Mouse (Mus musculus): ENCODE results near the gene Tpd52l2.

Tpd52l2 gene

DNA sequence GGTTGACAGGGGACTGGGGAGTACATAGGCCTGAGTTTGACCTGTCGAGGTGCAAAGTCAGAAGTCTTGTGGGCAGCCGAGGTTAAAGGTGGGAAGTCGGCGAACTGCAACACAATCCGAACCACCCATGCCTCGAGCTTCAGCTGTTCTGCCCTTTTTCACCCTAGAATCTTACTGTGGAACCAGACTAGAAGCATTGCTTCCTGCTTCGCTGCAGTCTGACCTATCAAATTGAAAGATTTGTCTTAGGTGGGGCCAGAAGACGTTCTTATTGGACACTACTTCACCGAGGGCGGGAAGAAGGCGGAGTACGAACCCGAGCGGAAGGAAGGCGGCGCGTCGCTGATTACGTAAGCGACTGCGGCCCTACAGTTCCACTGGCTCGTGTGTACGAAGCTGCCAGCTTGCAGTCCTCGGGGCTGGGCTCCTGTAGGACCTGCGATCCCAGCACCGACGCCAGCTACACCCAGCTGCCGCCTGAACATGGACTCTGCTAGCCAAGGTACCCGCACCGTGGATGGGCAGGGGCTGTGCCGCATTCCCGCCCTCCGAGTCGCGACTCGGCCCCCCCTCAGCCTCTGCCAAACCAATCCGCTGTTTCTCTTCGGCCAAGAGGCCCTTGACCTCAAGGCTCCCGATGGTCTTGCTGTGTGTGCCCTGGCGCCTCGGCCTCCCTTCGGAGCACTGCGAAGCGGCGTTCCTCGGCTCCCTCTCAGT is at the start of gene Tpd52l2:
Tpd52l2 (plus strand) TSS at position 312 of the 717 bp plus-strand sequence.
- in situ Hi-C loops (cut with MboI; ENCODE audit: unreplicated experiment in 2 of 2), result loop anchor here in 1 of 2 experiments (25.0 kb wide), 1 partner anchor 785 kb away; the partner anchor contains the start of genes Dido1 and Gid8

- in situ Hi-C loops (cut with MboI; ENCODE audit: unreplicated experiment in 2 of 2), result no loop called here
Measured at GRCm38 (mm10) chr2:181452181-181452580, 44.8 kb upstream of the Tpd52l2 start.

GRCm38 (mm10) chr2:181453274-181453673 is 43.7 kb upstream of the Tpd52l2 start:
- in situ Hi-C loops (cut with MboI; ENCODE audit: unreplicated experiment in 2 of 2), result no loop called here

GRCm38 (mm10) chr2:181455899-181456298 is 41.0 kb upstream of the Tpd52l2 start:
- in situ Hi-C loops (cut with MboI; ENCODE audit: unreplicated experiment in 2 of 2), result no loop called here

- in situ Hi-C loops (cut with MboI; ENCODE audit: unreplicated experiment in 2 of 2), result no loop called here
Measured at GRCm38 (mm10) chr2:181457831-181458230, 39.1 kb upstream of the Tpd52l2 start.

DNA sequence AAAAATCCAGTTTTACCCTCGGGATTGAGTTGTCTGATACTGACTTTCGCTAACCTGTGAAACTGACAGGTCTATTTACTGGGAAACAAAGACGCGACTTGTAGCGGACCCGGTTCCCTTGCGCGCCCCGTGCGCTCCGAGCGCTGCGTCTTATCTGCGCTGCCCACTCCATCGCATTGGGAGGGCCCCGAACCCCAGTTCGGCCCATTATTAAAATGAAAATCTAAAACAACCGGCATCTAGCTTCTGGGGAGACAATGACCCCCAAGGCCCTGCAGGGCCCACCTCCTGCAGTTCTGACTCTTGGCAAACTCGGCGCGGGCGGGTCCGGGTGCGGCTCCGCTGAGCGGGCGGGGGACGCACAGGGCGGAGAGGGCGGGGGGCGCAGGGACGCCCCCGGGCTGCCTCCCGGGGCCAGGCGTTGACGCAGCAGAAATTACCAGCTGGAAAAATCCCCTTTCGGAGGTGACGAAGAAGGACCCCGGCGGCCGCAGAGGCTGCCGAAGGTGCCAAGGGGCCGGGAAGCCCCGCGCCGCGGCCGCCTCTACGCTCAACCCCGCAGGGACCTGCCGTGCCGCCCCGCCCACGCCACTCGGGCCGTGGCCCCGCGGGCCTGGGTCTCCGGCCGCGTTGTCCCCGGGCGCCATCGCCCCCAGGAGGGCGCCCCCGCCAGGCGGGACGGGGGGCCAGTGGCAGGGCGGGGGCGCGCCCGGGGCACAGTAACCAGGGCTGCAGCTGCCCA is 38.4 kb upstream of the Tpd52l2 start:
- in situ Hi-C loops (cut with MboI; ENCODE audit: unreplicated experiment in 2 of 2), result no loop called here

DNA sequence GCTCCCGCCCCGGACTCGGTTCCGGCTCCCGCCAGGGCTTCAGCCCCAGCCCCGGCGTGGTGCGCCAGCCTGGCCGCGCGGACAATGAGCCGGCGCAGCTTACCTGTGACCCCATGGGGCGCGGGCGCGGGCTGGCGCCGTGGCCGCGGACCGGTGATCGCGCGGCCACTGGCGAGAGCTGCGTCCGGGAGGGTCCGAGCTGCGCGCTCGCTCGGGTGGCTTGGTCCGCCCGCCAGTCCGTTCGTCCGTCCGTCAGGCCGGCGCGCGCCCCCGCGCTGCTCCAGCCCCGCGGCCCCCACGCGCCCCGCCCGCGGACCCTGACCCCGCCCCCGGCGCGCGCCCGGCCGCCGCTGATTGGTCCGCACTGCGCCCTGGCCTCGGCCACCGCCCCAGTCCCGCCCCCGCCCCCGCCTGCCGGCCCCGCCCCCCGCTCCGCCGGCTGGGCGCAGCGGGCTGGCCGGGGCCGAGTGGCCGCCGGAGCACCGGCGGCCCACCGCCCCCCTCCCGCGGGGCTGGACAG is 37.7 kb upstream of the Tpd52l2 start, which contains the start of gene Zbtb46:
Zbtb46 (minus strand) TSS at position 274 of the 520 bp plus-strand sequence.
- in situ Hi-C loops (cut with MboI; ENCODE audit: unreplicated experiment in 2 of 2), result no loop called here

DNA sequence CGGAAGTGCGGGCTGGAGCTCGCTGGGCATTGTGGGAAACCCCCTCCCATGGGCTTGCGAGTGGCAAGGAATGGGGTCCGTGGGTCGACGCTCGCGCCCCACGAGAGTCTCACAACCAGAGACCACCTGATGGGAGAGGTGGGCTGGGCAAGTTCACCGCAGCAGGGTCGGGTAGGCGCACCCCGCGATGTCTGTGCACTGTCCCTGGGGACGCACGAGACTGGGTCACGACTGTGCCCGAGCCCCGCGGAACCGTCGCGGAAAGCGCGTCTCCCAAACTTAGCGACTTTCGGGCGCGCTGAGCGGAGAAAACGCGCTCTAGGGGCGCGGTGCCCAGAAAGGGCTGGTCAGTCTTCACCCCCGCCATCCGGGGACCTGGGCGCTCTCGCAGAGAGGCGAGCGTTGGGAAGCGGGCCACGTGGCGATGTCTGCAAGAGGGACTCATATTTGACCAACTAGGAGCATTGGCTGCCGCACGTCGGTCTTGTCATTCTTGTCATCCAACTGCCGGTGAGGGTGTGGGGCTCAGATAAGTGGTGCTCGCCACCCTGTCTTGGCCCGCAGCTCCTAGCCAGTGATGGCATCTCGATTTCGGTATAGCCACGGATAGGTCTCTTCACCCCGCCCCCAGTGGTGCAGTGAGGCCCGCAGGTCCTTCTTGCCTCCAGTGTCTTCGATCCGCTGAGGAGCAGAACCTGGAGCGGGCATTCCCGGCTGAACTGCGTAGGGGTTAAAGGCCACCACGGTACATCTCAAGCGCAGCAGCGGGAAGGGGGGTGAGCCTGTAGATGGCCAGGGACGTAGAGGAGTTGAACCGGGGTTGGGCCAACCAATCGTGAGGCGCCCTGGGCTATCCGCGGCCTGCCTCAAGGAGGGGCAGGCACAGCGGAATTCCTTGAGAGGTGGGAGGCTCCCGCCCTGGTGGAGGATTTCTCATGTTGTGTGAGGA is 37.0 kb upstream of the Tpd52l2 start:
- in situ Hi-C loops (cut with MboI; ENCODE audit: unreplicated experiment in 2 of 2), result no loop called here

- in situ Hi-C loops (cut with MboI; ENCODE audit: unreplicated experiment in 2 of 2), result no loop called here
Measured at GRCm38 (mm10) chr2:181461536-181462100, 35.3 kb upstream of the Tpd52l2 start.

DNA sequence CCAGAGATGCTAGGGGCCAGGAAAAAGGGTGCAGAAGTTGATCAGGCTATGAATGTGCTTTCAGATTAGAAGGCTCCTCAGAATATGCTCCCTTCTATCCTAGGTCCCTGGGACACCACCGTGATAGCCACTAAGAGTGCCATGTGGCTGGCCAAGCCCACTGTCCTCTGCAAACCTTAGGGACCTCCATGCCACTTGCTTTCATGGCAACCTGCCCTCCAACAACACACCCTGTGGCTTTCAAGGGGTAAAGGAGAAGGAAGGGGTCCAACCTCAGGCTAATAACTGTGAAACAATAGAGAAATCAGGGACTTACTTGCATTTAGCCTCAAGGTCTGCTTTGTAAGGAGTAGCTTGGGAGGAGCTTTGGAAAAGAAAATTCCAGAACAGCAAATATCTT is 34.3 kb upstream of the Tpd52l2 start:
- in situ Hi-C loops (cut with MboI; ENCODE audit: unreplicated experiment in 2 of 2), result no loop called here

DNA sequence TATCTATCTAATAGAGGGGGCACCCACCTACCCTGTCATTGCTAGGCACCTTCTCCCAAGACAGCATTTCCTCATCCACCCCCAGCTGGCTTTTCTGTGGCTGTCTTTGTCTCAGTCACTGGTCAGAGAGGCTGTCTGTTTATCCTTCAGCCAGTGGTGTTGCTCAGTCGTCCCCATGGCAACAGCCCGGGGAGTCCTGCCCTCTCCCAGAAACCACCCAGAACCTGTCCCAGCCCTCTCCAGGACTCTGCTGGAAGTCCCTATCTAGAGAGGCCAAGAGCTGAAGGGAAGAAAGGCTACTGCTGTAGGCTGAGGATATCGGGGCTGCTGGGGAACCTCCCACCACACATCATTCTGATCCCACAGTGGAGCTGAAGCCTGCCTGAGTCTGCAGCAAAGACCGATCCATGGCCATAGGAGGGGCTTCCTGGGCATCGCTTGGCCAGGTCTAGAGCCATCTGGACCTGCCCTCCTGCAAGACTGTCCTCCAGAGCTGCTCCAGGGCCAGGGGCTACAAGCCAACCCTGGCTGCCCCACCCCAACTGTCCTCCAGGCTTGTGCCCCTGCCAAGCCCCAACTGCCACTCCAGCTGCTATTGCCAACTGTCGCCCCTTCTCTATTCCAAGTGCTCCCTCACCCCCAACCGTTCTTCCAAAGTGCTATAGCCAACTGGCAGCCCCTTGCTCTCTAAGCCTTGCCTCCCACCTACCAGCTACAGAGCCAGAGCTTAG is 33.8 kb upstream of the Tpd52l2 start:
- in situ Hi-C loops (cut with MboI; ENCODE audit: unreplicated experiment in 2 of 2), result no loop called here

- in situ Hi-C loops (cut with MboI; ENCODE audit: unreplicated experiment in 2 of 2), result no loop called here
Measured at GRCm38 (mm10) chr2:181465423-181465822, 31.5 kb upstream of the Tpd52l2 start.

DNA sequence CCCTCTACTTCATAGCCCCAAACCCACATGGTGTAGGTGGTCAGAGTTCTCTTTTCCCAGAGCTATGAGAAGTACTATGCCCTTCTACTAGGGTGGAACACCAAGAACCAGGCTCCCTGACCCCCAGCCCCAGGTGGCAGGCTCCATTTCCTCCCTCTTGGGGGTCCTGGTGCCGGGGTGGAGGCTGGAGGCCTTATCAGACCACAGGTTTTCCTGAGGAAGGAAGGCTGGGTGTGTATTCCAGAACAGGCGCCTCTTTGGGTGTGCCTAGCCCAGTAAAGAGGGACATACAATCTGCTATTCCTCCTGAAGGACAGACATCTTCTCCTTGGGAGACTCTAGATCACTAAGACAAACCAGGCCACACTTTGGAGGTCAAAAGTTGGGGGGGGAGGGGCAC is 26.7 kb upstream of the Tpd52l2 start:
- in situ Hi-C loops (cut with MboI; ENCODE audit: unreplicated experiment in 2 of 2), result no loop called here

DNA sequence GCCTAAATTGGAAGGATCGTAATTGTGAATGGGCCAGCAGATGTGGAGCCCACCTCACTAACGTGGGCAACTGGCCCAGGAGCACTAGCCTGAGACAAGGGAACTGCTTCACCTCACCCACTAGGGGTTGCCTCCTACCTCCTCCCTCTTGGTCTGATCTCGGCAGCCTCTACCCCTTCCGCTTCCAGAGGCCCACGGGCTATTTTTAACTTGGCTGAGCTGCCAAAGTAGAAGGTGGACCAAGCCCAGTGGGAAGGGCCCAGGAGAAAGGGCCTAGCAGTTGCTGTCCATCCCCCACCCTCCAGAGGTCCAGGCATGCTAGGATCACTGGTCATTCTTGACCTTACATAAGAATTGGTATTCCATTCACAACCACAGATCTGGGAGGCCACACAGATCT is 25.7 kb upstream of the Tpd52l2 start:
- in situ Hi-C loops (cut with MboI; ENCODE audit: unreplicated experiment in 2 of 2), result no loop called here

DNA sequence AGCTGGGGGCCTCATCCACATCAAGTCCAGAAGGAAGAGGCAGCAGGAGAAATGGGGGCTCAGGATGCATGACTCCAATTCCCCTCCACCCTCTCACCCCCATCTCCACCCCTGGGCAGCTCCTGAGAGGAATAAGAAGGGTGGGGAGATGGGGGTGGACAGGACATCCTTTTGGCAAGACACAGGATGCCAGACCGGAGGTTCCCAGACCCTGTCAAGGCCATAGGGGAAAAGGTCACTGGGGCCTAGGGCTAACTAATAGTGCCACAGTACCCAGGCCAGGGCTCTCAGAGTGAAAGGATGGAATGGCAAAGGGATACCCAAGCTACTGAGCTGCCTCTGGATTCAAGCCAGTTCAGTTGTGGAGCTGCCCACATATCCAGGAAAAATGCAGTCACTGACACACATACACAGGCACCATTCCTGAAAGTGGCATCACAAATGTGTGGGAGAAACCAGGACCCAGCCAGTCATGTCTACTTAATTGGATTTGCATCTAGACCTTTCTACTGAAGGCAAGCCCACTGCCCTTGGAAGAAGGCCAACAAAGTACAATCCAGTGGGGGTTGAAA is 24.6 kb upstream of the Tpd52l2 start:
- in situ Hi-C loops (cut with MboI; ENCODE audit: unreplicated experiment in 2 of 2), result no loop called here

DNA sequence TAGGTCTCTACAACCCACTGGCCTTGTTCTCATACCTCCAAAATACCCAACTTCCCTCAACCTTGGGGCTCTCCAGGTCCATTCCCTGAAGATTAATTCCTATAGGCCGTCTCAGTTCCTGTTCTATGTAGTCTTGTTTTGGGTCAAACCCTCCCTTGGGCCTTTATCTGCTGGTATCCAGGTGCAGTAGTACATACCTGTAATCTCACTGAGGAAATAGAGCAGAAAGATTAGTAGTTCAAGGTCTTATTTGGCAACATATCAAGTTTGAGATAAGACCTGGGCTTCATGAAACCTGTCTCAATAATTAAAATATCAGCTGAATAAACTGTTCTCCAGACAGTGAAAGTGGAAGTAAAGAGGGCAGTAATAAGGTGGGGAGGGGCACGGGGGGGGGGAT is 13.8 kb upstream of the Tpd52l2 start:
- in situ Hi-C loops (cut with MboI; ENCODE audit: unreplicated experiment in 2 of 2), result loop anchor here in 1 of 2 experiments (25.0 kb wide), 1 partner anchor 771 kb away; the partner anchor contains the start of genes Dido1 and Gid8

DNA sequence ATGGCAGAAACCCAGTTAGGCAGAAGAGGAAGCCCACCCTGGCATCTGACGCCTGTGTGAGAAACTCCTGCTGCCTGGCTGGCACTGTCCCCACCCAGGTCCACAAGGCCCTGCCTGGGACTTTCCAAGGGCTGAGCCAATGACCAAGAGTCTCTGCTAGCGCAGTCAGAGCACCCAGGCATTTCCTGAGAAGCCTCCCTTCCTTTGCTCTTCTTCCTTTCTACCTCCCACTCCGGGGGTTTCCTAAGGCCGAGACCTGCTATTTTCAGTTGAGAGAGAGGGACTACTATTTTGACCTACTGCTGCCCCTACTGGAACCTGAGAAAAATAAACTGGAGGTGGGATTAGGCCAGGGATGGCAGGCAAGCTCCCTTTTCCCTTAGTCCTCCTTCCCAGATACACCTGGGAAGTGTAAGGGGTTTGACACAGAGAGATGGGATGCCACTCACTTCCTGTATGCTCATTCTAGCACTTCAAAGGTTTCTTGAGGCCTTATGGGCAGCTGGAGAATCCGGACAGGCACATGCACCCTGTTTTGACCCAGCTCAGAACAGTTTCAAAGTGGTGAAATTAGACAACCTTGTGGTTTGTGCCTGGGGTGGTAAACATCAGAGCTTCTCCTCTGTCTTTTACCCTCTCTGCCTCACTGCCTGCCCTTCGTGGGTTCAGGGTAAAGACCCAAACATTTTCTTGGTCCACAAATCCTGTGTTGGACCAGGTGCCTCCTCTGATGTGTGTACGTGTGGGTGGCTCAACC is 13.2 kb upstream of the Tpd52l2 start:
- in situ Hi-C loops (cut with MboI; ENCODE audit: unreplicated experiment in 2 of 2), result loop anchor here in 1 of 2 experiments (25.0 kb wide), 1 partner anchor 771 kb away; the partner anchor contains the start of genes Dido1 and Gid8
